In the genomic region with DNA sequence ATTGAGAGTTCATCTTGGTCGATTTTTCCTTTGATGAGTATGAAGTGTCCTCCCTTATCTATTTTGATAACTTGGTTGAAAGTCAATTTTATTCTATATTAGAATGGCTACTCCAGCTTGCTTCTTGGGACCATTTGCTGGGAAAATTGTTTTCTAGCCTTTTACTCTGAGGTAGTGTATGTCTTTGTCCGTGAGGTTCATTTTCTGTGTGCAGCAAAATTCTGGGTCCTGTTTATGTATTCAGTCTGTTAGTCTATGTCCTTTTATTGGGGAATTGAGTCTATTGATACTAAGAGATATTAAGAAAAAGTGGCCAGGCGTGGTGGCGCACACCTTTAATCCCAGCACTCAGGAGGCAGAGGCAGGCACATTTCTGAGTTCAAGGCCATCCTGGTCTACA, we compare ENCODE assay signal across 8 mouse cellular contexts. TPM values are rescaled to one million over a fixed set of nuclear protein-coding genes. Genes with fewer than 3 reads are reported as not detected.
DNase-seq lines count a peak whose midpoint lies in the region; ATAC-seq and TF ChIP-seq lines count a peak whose summit lies in the region.
"Not testable (repeated sequence)": the region's sequence is repeated elsewhere in the genome, so short reads cannot be mapped to it uniquely, and the experiment has no call there.

No protein-coding gene starts in this region.

- H3K36me3 ChIP-seq in CH12.LX (replicated peaks in 1 of 2; ENCODE audit: control insufficient read depth in 1 of 2, insufficient read depth in 1 of 2, low read length in 1 of 2); embryonic facial prominence, embryonic 15.5 days; heart, embryonic 12.5 days; hindbrain, embryonic 16.5 days (ENCODE audit: control insufficient read depth, insufficient read depth, low read length); limb, embryonic 10.5 days; liver, embryonic 16.5 days (ENCODE audit: control insufficient read depth, insufficient read depth); midbrain, embryonic 14.5 days (ENCODE audit: control insufficient read depth, insufficient read depth, low read length); small intestine, adult 2 months (ENCODE audit: control insufficient read depth, insufficient read depth, low read length): not testable (repeated sequence)

- not testable (repeated sequence) for H3K4me1 ChIP-seq in CH12.LX (ENCODE audit: control insufficient read depth in 1 of 2, insufficient read depth in 2 of 2); embryonic facial prominence, embryonic 15.5 days; heart, embryonic 12.5 days (replicated peaks); hindbrain, embryonic 16.5 days (ENCODE audit: control insufficient read depth, insufficient read depth, low read depth, low read length); limb, embryonic 10.5 days; liver, embryonic 16.5 days (ENCODE audit: control insufficient read depth, low read depth, low read length); midbrain, embryonic 14.5 days (ENCODE audit: control insufficient read depth, insufficient read depth, low read length); small intestine, adult 2 months (ENCODE audit: control insufficient read depth, insufficient read depth, insufficient read length, low read length)

- not testable (repeated sequence) for TF ChIP-seq EP300 in CH12.LX (IDR thresholded peaks at IDR 0.05; ENCODE audit: low read length)

- peak overlapping the region; percentile 13; the same call in 1 of the 2 replicates for H3K4me2 ChIP-seq in CH12.LX (ENCODE audit: insufficient read depth, low read depth, poor library complexity, severe bottlenecking)
- peak overlapping the region; percentile 49 for H3K4me2 ChIP-seq in embryonic facial prominence, embryonic 15.5 days (replicated peaks)
- H3K4me2 ChIP-seq in heart, embryonic 12.5 days = peak overlapping the region; percentile 71
- peak overlapping the region; percentile 53 for H3K4me2 ChIP-seq in hindbrain, embryonic 16.5 days (ENCODE audit: low read length)
- peak overlapping the region; percentile 48; the same call in 1 of the 2 replicates for H3K4me2 ChIP-seq in liver, embryonic 16.5 days (ENCODE audit: low read depth, low read length)
- H3K4me2 ChIP-seq in midbrain, embryonic 14.5 days (ENCODE audit: low read length) = peak overlapping the region; percentile 54

- not testable (repeated sequence) for H3K9ac ChIP-seq in CH12.LX (ENCODE audit: insufficient read depth, low read depth); embryonic facial prominence, embryonic 15.5 days; heart, embryonic 12.5 days; hindbrain, embryonic 16.5 days (ENCODE audit: low read depth, low read length); liver, embryonic 16.5 days (ENCODE audit: low read depth, low read length); midbrain, embryonic 14.5 days (replicated peaks; ENCODE audit: low read length)

- not testable (repeated sequence) for ATAC-seq in embryonic facial prominence, embryonic 15.5 days (ENCODE audit: insufficient number of reproducible peaks, low FRiP score, low TSS enrichment, low read depth); heart, embryonic 12.5 days (ENCODE audit: insufficient number of reproducible peaks, low FRiP score); hindbrain, embryonic 16.5 days; liver, embryonic 16.5 days (ENCODE audit: low read depth); midbrain, embryonic 14.5 days (ENCODE audit: low FRiP score, low TSS enrichment)

- not testable (repeated sequence) for H3K27me3 ChIP-seq in CH12.LX (replicated peaks); embryonic facial prominence, embryonic 15.5 days; heart, embryonic 12.5 days (replicated peaks); hindbrain, embryonic 16.5 days (replicated peaks; ENCODE audit: control insufficient read depth, insufficient read depth, low read length); limb, embryonic 10.5 days (ENCODE audit: low read depth, poor library complexity, severe bottlenecking); liver, embryonic 16.5 days (ENCODE audit: control insufficient read depth, insufficient read depth, low read depth, low read length); midbrain, embryonic 14.5 days (ENCODE audit: control insufficient read depth, insufficient read depth, low read length); small intestine, adult 2 months (ENCODE audit: control insufficient read depth, insufficient read depth, low read length)

- not testable (repeated sequence) for TF ChIP-seq RAD21 in CH12.LX (IDR thresholded peaks at IDR 0.05; ENCODE audit: low read depth, low read length)

- H3K79me2 ChIP-seq in CH12.LX (replicated peaks; ENCODE audit: control insufficient read depth, extremely low read depth, insufficient read depth, poor library complexity, severe bottlenecking) = not testable (repeated sequence)

- not testable (repeated sequence) for TF ChIP-seq POLR2A in CH12.LX (IDR thresholded peaks at IDR 0.05; ENCODE audit: low read depth, low read length); small intestine, adult 2 months (IDR thresholded peaks at IDR 0.05; ENCODE audit: low read depth, low read length)

- 38% methylated on average over 4 of the region's 4 CpGs for WGBS in embryonic facial prominence, embryonic 15.5 days
- WGBS in heart, embryonic 12.5 days = 42% methylated on average over 4 of the region's 4 CpGs
- WGBS in hindbrain, embryonic 16.5 days = 39% methylated on average over 4 of the region's 4 CpGs
- WGBS in limb, embryonic 10.5 days = 52% methylated on average over 4 of the region's 4 CpGs
- 38% methylated on average over 4 of the region's 4 CpGs for WGBS in liver, embryonic 16.5 days (ENCODE audit: insufficient replicate concordance)
- WGBS in midbrain, embryonic 14.5 days = 40% methylated on average over 4 of the region's 4 CpGs
- WGBS in small intestine, adult 2 months = 49% methylated on average over 4 of the region's 4 CpGs

- not testable (repeated sequence) for H3K9me3 ChIP-seq in CH12.LX (replicated peaks; ENCODE audit: low read length); embryonic facial prominence, embryonic 15.5 days (replicated peaks); heart, embryonic 12.5 days (replicated peaks); hindbrain, embryonic 16.5 days (ENCODE audit: control insufficient read depth, low read length); limb, embryonic 10.5 days (replicated peaks); liver, embryonic 16.5 days (replicated peaks; ENCODE audit: control insufficient read depth, low read length); midbrain, embryonic 14.5 days (ENCODE audit: control insufficient read depth, low read length)

- not testable (repeated sequence) for TF ChIP-seq CTCF in CH12.LX (conservative IDR thresholded peaks at IDR 0.05 in 1 of 2, IDR thresholded peaks at IDR 0.05 in 1 of 2; ENCODE audit: low read depth in 2 of 2, low read length in 2 of 2); small intestine, adult 2 months (IDR thresholded peaks at IDR 0.05; ENCODE audit: extremely low read depth, insufficient read length, insufficient replicate concordance, low read depth, low read length)

- in situ Hi-C loops in CH12.LX (cut with MboI; ENCODE audit: low pct_ligation_motif_present, low pct_unique_long_range_greater_than_20kb, low sequenced_read_pairs) = not testable (repeated sequence)

- not testable (repeated sequence) for H3K4me3 ChIP-seq in CH12.LX (replicated peaks in 1 of 3; ENCODE audit: low read depth in 2 of 3, low read length in 2 of 3, poor library complexity in 1 of 3)
- peak overlapping the region; percentile 32 for H3K4me3 ChIP-seq in embryonic facial prominence, embryonic 15.5 days (replicated peaks)
- peak overlapping the region; percentile 42 for H3K4me3 ChIP-seq in heart, embryonic 12.5 days
- peak overlapping the region; percentile 36 for H3K4me3 ChIP-seq in hindbrain, embryonic 16.5 days (ENCODE audit: low read length)
- H3K4me3 ChIP-seq in limb, embryonic 10.5 days = peak overlapping the region; percentile 42
- H3K4me3 ChIP-seq in liver, embryonic 16.5 days (ENCODE audit: low read depth, low read length) = peak overlapping the region; percentile 32
- H3K4me3 ChIP-seq in midbrain, embryonic 14.5 days (replicated peaks; ENCODE audit: low read depth, low read length) = peak overlapping the region; percentile 29
- H3K4me3 ChIP-seq in small intestine, adult 2 months (ENCODE audit: low read depth, low read length) = peak overlapping the region; percentile 51; the same call in 1 of the 2 replicates

- H3K27ac ChIP-seq in CH12.LX (ENCODE audit: insufficient read depth, low read depth); embryonic facial prominence, embryonic 15.5 days (replicated peaks); heart, embryonic 12.5 days (ENCODE audit: poor library complexity, severe bottlenecking); hindbrain, embryonic 16.5 days (ENCODE audit: low read depth, low read length); limb, embryonic 10.5 days; liver, embryonic 16.5 days (ENCODE audit: low read length); midbrain, embryonic 14.5 days (replicated peaks; ENCODE audit: low read depth, low read length); small intestine, adult 2 months (ENCODE audit: insufficient read depth, low read depth, low read length): not testable (repeated sequence)

- DNase-seq in CH12.LX (ENCODE audit: extremely low read depth); limb, embryonic 10.5 days (ENCODE audit: low spot score): not testable (repeated sequence)
- DNase-seq in midbrain, embryonic 14.5 days = peak; percentile 17

- dilution Hi-C loops in CH12.LX (cut with MboI; ENCODE audit: extremely low pct_ligation_motif_present, extremely low pct_unique_long_range_greater_than_20kb, low sequenced_read_pairs) = not testable (repeated sequence)

RNA-seq across cellular contexts. Expression of gene Riok2, which starts 27.8 kb away (rescaled TPM):
- total RNA-seq in CH12.LX (2012; rRNA removed) = 27.9 and 37.1 TPM in 2 replicates
- 114 and 121 TPM in 2 replicates for total RNA-seq in CH12.LX (2014; rRNA removed)
- polyA plus RNA-seq in CH12.LX (2012; ENCODE audit: insufficient read length, low read depth) = 76.9 and 78.4 TPM in 2 replicates
- polyA plus RNA-seq in embryonic facial prominence, embryonic 15.5 days (2015; fragmentation: Nextera tagmentation; extraction: Ambion mirVana) = 23.2 and 23.6 TPM in 2 replicates
- 22.5 and 23.4 TPM in 2 replicates for polyA plus RNA-seq in heart, embryonic 12.5 days (2016; fragmentation: Nextera tagmentation; extraction: Ambion mirVana)
- polyA plus RNA-seq in hindbrain, embryonic 16.5 days (2015; fragmentation: Nextera tagmentation; extraction: Ambion mirVana) = 20.2 and 21.2 TPM in 2 replicates
- 36.6 and 38.8 TPM in 2 replicates for polyA plus RNA-seq in limb, embryonic 10.5 days (2016; fragmentation: Nextera tagmentation; extraction: Ambion mirVana)
- 9.1 TPM in 2 replicates for polyA plus RNA-seq in liver, embryonic 16.5 days (2015; fragmentation: Nextera tagmentation; extraction: Ambion mirVana)
- 24.0 and 26.2 TPM in 2 replicates for polyA plus RNA-seq in midbrain, embryonic 14.5 days (2014; fragmentation: Nextera tagmentation; extraction: Ambion mirVana)
- polyA plus RNA-seq in small intestine, adult 2 months (2012; rRNA removed) = 0.77 and 1.5 TPM in 2 replicates

RNA-seq across cellular contexts. Expression of gene Lix1, which starts 56.2 kb away (rescaled TPM):
- total RNA-seq in CH12.LX (2012; rRNA removed) = 0.67 and 1.4 TPM in 2 replicates
- total RNA-seq in CH12.LX (2014; rRNA removed) = 1.0 TPM in 2 replicates
- polyA plus RNA-seq in CH12.LX (2012; ENCODE audit: insufficient read length, low read depth) = 0.49 and 0.53 TPM in 2 replicates
- polyA plus RNA-seq in embryonic facial prominence, embryonic 15.5 days (2015; fragmentation: Nextera tagmentation; extraction: Ambion mirVana) = 17.9 and 20.9 TPM in 2 replicates
- polyA plus RNA-seq in heart, embryonic 12.5 days (2016; fragmentation: Nextera tagmentation; extraction: Ambion mirVana) = 4.5 TPM in 2 replicates
- polyA plus RNA-seq in hindbrain, embryonic 16.5 days (2015; fragmentation: Nextera tagmentation; extraction: Ambion mirVana) = 7.8 and 10.1 TPM in 2 replicates
- 216 and 262 TPM in 2 replicates for polyA plus RNA-seq in limb, embryonic 10.5 days (2016; fragmentation: Nextera tagmentation; extraction: Ambion mirVana)
- 0.30 and 0.39 TPM in 2 replicates for polyA plus RNA-seq in liver, embryonic 16.5 days (2015; fragmentation: Nextera tagmentation; extraction: Ambion mirVana)
- 8.1 and 9.2 TPM in 2 replicates for polyA plus RNA-seq in midbrain, embryonic 14.5 days (2014; fragmentation: Nextera tagmentation; extraction: Ambion mirVana)
- not detected in 2 replicates for polyA plus RNA-seq in small intestine, adult 2 months (2012; rRNA removed)

Comparison
In these comparisons a context has a peak if more than half of its experiments do, and no peak if none do; other contexts are left out.
1. H3K4me2 ChIP-seq: peak in every context shown above with its lines; median percentile 71 in heart, embryonic 12.5 days; 54 in midbrain, embryonic 14.5 days; 53 in hindbrain, embryonic 16.5 days; 49 in embryonic facial prominence, embryonic 15.5 days; 48 in liver, embryonic 16.5 days; 13 in CH12.LX.